Mouse (Mus musculus): ENCODE measurements around the gene Plekhg5.
A peak's percentile ranks its signal among the peaks of the same experiment; 100 is the strongest.
"Not testable (repeated sequence)": the region's sequence is repeated elsewhere in the genome, so short reads cannot be mapped to it uniquely, and the experiment has no call there.

The Plekhg5 gene

DNA sequence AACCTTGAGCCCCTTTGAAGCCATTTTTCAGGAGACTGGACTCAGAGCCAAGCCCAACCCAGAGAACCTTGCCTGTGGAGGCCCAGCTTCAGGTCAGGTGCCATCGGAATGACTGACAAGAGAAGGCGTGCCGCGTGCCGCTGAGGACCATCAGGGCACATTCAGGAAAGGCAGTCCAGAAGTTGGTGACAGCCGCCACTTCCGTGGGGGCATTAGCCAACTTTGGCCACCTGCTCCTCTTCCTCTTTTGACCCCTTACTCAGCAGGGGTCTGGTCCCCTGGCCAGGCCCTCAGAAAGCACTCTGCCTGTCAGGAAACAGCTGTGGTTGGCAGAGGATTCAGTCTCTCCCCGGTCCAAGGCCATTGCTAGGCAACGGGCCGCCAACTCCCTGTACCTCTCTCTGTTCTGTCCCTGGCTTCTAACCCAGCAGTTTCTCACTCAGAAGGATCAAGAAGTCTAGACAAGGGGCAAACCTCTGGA, at the start of gene Plekhg5:
Gene Plekhg5, plus strand, starts transcription at position 378 of the 481 bp plus-strand sequence.
- no peak for DNase-seq

DNA sequence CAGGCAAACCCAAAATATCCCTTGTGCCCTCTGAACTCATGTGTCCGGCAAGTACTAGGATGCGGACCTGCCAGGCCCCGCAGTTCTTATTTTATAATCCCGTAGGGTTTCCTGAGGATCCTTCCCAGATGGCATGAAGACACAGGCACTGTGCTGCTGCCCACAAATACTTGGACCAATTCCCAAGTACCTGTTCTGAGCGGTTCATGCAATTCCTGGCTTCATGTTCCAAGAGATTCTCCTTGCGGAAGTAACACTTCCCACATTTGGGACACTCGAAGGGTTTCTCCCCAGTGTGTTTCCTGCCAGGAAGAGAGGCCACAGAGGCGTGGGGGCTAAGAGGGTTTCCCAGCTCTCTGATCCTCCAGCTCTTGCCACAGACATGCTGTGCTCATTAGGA, 49.8 kb upstream of the Plekhg5 start:
- DNase-seq: no peak

DNA sequence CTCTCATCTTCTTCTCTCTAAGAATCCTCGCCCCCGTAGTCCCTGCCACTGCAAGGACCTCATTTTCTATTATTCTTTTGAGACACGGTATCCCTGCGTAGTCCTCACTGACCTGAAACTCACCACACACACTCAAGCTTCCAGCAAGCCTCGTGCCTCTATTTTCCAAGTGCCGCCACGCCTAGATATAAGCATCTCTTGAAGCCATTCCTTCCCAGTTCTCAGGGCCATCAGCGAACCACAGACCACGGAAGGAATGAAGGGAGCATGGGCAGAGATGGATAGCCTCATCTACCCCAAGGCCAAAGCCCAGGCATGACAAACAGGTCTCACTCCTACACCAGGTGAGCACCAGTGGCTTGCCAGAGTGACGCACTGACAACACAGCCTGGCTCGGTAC, 47.8 kb upstream of the Plekhg5 start:
- DNase-seq: no peak

DNA sequence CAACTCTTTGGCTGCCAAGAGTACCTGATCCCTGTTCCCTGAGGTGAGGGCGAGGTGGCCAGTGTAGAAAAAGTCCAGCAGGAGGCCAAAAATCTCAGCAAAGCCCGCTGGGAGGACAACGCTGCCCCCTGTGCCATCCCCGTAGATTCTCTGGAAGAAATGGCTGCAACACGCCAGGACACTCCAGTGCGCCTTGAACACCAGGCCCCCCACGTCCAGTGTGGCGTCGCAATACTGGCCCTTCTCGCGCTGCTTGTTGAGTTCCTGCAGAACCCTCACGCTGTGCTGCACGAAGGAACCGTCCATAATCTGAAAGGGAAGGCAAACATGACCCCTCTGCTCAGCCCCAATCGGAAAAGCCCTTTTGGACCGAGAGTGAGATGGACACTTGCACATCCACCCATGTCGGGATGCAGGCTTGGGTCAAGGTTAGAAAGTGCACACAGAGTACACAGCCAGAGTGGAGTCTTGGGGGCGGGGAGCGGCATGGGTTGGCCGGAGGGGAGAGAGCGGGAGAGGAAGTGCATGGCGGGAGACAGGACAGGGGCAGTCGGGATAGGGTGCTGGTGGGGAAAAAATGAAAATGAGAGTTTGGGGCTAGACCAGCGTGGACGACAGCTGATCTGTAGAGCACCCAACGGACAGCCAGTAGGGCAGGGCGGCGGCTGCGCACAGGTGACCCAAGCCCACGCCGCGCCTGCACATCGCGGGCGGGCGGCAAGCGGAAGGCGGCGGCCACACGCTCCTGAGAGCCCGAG, 45.4 kb upstream of the Plekhg5 start:
- no peak for DNase-seq

DNA sequence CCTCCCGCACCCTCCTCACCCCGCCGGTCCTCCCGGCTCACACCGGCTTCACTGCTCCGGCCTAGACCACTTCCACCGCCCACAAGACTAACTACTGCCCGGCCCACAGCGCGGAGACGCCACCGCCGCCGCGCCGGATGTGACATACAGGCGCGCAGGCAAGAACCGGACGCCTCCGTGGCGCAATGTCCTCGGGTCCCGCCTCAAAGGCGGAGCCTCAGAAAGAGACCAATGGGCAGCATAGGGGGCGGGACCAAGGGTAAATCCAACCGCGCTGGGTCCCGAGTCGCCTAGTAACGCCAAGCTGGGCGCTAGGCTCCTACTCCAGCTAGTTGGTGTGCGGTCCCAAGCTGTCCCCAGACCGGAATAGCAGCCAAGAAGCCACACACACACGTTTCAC, 44.8 kb upstream of the Plekhg5 start, which contains the start of gene Zbtb48:
Gene Zbtb48, minus strand, starts transcription at position 148 of the 400 bp plus-strand sequence.
- DNase-seq: peak; percentile 95

DNA sequence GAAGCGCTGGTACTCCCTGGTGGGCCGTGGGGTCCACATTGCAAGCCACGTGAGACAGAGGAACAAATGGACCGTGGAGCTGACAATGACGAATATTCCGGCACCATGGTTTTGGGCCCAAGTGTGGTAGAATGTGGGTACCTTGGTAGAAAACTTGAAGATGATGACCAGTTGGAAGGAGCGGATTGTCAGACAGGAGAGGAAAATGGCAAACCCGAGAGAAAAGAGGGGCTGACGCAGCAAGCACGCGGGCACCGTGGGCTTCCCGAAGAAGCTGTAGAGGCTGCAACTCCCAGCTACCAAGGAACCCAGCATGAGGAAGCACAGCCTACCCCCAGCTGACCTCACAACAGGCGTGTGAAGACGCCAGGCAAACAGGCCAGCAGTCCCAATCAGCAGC, 43.8 kb upstream of the Plekhg5 start:
- DNase-seq: no peak

DNA sequence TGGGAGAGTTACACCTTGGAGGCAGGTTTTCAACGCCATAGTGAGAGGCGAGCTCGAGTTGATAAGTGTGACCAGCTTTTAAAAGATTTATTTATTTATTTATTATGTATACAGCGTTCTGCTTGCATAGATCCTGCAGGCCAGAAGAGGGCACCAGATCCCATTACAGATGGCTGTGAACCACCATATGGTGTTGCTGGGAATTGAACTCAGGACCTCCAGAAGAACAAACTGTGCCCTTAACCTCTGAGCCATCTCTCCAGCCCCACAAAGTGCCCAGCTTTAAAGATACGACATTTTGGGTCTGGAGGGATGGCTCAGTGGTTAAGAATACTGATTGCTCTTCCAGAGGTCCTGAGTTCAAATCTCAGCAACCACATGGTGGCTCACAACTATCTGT, 43.2 kb upstream of the Plekhg5 start:
- peak; percentile 18 for DNase-seq

DNA sequence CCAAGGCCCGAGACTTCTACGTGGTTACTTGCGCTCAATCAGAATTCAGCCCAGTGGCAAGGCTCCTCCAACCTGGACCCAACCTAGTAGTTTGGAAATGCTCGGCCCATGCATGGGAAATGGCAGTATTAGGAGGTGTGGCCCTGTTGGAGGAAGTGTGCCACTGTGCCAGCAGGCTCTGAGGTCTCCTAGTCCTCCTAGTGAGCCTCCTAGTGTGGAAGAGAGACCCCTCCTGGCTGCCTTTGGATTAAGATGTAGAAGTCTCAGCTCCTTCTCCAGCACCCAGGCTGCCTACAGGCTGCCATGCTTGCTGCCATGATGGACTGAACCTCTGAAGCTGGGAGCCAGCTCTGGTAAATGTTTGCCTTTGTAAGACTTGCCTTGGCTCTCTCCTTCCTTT, 42.3 kb upstream of the Plekhg5 start:
- DNase-seq: no peak

DNA sequence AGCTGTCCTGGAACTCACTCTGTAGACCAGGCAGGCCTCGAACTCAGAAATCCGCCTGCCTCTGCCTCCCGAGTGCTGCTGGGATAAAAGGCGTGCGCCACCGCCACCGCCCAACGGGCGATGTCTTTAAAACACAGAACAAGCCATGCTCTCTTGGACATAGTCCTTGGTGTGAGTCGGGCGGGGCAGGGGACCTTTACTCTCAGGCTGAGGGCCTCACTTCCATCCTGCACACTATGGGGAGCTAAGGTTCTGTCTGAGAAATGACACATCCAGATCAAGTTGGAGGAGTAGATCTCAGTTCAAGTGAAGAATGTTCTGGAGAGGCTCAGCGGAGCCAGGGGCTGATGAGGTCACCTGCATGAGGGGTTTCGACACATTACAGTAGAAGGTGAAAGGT, 39.4 kb upstream of the Plekhg5 start:
- no peak for DNase-seq

DNA sequence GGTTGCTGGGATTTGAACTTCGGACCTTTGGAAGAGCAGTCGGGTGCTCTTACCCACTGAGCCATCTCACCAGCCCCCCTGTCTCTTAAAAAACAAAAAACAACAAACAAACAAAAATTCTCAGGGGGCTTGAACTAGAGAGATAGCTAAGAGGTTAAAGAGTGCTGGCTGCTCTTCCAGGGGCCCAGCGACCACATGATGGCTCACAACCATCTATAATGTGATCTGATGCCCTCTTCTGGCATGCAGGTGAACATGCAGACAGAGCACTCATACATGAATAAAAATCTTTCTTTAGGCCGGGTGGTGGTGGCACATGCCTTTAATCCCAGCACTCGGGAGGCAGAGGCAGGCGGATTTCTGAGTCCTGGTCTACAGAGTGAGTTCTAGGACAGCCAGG, 35.8 kb upstream of the Plekhg5 start:
- DNase-seq: not testable (repeated sequence)

DNA sequence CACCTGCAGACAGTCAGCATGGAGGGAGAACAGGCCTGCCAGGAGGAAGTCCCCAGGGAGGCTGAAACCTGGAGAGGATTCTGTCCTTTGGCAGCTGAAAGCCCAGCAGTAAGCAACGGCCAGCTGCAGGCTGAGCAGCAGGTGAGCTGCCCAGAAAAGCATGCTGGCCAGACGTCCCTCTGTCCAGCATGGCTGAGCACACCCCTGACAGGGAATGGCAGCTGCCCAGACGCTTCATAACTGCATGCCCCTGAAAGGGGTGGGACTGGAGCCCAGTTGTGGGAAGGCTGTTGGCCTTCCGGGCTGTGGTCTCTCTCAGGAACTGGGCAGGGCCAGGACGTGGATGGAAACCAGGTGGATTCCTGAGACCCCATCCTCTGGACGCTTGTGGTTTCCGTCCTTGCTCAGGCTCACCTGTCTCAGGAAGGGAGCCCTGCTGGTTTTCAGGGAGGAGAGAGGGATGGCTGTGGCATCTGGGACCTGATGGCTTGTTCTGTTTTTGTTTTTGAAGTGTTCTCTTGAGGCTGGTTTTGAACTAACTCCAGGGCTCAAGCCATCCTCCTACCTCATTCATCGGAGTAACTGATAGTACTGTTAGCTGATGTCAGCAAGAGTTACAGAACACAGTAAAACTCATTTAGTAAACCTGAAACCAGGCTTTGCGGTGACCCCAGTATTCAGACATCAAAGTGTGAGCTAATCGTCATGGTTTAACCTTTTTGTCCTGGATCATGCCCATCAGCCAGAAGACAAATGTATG, 33.9 kb upstream of the Plekhg5 start, which contains the start of gene Tas1r1:
Gene Tas1r1, minus strand, starts transcription at position 344 of the 760 bp plus-strand sequence.
- no peak for DNase-seq

DNA sequence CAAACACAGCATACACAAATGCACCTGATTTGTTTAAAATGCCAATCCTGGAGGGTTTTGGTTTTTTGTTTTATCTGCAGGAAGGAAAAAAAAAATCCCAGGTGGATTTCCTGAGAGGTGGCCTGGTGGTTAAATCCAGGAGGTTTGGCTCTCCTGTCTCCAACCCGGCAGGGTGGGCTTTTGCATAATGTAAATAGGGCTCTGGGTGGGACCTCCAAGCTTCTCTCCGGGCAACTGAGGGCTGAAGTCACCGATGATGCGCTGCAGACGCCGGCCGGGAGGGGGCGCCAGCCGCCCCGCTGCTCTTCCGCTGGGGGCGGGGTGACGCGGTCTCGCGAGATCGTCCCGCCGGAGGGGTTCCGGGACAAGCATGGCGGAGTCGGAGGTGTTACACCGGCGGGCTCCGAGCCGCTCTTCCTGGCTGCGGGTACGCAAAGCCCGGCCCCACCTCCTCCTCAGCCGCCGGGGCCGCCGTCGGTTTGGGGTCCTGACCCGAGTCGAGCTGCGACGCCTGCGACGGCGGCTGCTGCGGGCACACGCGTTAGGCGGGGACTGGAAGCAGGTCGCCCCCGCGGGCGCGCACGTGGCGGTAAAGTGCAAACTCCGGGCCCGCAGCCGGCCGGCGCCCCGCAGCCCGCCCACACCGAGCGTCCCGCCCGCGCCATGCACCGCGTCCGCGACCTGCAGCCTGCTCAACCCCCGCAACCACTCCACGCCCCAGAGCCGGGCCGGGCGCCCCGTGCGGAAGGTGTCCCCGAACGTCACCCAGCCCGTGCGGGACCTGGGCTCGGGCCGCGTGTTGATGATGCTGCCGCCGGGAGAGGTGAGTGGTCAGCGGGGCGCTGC, 33.1 kb upstream of the Plekhg5 start, which contains the start of gene Nol9:
Gene Nol9, plus strand, starts transcription at position 337 of the 846 bp plus-strand sequence.
- peak; percentile 91 for DNase-seq

DNA sequence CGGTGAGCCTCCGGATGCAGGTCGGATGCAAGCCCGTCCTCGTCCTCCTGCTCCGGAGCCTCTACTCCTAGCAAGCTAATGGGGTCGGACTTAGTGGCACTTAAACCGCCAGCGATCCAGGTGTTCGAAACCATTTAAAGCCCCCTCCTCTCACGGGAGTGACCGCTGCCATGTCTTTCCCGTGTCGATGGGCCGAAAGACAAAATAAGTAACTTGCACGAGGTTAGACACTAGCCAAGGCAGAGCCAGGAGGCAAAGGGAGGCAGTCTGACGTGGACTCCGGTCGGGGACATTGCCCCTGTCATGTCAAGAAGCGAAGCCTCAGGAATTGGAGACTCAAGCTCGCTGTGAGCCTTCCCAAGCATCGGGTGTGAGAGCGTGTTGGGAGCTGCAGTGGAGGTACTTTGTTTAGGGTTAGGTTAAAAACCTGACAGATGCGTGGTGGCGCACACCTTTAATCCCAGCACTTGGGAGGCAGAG, 32.4 kb upstream of the Plekhg5 start:
- no peak for DNase-seq

DNA sequence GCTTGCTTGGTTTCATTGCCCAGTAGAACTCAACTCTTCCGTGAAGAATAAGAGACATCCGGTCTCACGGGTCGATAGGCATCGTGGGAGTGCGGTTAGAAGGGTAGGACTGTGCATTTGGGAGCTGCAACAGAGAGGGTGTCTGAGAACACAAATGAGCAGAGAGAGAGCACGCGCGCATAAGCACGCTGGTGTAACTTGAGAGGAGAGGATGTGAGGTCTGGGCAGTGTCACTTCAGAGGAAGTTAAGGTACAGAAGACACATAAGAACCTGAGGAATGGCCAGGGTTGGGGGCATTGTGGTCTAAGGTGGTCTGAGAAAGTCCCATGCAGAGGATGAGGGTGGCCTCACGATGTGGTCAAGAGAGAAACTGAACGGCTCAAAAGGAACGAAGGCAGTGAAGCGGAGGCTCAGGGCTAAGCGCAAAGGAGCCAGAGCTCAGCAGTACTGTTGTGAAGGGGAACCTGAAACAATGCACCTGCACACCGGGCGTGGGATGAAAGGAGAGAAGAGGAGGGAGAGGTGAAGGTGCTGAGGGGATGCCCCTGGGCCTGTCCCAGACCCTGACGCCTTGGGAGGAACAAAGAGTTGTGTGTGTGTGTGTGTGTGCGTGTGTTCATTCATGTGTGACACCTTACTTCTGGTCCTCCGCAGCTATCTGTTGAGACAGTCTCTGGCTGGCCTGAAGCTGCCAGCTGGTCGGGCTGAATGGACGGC, 30.2 kb upstream of the Plekhg5 start:
- no peak for DNase-seq

DNA sequence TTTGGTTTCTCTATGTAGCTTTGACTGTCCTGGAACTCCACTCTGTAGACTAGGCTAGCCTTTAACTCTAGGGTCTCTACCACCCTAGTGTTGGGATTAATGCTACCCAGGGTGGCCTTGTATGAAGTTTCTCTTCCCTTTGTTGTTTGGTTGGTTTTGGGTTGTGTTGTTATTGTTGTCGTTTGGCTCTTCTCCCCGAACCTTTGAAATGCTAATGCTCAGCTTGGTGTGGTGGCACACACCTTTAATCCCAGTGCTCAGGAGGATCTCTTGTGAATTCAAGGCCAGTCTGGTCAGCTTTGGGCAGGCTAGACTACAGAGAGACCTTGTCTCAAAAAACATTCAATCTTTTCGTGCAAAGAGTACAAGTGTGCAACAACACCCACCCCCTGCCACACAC, 29.1 kb upstream of the Plekhg5 start:
- no peak for DNase-seq

DNA sequence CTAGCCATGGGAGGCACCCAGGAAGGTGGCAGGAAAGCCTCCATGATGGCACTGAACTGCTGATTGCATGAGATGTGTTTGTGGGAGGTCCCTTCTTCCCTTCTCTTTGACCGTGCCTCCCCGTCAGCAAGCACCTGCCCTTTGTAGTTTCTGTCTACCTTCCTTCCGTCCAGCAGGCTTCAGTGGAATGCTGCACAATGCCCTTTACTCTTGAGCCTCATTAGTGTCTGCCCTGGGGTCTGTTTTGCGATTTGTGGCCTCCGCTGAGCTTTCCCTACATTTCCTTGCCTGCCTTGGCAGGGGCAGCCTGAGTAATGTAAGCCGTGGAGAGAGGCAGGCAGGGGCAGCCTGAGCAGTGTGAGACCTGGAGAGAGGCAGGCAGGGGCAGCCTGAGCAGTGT, 27.7 kb upstream of the Plekhg5 start:
- DNase-seq: no peak

DNA sequence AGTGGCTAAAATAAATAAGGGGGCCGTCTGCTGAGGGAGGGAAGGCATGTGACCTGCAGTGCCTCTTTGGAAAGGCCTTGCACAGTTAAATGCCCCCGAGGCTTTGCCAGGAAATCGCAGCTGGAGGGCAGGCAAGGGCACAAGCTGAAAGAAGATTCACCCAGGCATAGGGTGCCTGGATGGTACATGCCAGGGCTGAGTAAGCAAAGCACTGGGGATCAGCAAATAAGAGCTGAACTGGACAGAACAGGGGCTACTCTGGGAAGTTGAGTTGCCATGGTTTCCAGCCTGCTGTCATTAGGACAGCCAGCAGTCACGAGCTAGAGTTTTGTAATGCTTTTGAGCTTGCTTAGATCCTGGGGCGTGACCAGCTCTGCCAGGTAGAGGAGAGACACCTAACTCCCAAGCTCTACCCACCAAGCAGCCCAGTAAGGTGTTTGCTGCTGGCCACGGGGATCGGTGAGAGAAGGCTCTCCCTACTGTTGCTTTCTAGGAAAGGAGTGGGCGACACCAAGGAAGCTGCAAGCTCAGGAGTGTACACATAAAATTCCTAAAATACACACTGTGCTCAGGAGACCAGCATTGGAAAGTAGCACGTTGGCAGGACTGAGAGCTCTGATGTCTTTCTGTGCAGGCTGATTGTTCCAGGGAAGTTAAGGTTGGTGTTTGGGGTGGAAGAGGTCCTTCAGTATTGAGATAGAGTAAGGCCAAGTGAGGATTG, 9.7 kb upstream of the Plekhg5 start:
- DNase-seq: no peak

DNA sequence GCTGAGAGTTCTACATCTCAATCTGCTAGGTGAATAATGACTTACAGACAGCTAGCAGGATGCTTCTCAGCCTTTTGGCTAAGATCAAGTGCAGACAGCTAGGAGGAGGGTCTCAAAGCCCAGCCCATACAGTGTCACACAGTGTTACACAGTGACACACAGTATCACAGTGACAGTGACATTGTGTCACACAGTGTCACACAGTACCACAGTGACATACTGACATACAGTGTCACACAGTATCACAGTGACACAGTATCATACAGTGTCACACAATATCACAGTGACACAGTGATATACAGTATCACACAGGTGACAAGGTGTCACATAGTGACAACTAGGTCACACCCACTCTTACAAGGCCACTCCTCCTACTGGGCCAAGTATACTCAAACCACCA, 5.0 kb upstream of the Plekhg5 start:
- DNase-seq: no peak

DNA sequence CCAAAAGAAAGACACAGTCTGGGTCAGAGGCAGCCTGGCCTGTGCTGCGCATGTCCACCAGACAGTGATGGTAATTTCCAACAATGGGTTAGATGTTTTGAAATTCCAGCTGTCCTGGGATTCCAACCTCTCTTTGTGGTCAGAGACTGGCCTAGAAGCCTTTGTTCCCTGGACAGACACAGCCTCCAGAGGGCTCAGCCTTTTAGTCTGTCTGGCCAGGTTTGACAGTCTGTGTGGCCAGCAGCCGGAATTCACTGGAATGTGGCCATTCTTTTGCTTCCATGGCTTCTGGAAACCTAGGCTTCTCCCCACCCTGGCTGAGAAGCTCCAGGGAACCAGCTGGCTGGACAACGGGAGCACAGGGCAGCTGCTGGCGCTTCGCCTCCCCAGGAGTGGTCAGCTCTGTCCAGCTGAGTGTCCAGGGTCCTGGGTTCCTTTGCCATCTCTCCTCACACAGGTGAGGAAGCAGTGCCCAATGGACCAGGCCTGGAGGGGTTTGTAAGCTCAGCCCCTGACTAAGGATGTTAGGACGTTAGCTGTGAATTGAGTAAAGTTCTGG, 4.1 kb upstream of the Plekhg5 start:
- no peak for DNase-seq

DNA sequence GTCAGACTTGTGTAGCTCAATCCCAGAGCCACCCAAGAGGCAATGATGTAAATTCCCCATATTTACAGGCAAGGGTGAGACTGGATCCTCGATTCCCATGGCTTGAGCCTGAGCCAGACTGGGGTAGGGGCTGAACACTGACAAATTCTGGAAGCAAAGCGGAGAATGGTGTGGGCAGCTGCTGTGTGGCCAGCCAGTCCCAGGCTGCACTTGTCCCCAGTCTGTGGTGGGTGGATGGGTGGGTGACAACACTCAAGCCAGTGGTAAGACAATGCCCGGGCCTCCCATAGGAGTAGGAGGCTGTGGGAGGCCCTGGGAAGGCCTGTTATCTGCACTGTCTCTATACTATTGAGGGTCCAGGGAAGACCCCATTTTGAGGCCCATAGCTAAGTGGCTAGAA, 3.1 kb upstream of the Plekhg5 start:
- DNase-seq: no peak

Data from cerebellum, adult 11 months (tissue).